Mouse (Mus musculus) CH12.LX (cell line): ENCODE data around the gene Axdnd1. TPM values are rescaled to one million over a fixed set of nuclear protein-coding genes. Genes with fewer than 3 reads are reported as not detected.

ENCODE experiments used
- DNase-seq: peaks from one replicate; pipeline ENCODE4 v3.0.0-alpha.2; 2013; ENCODE audit errors: extremely low read depth
- H3K27ac ChIP-seq: 2 replicates; pipeline ENCODE4 v1.5.1; 2012; ENCODE audit warnings: low read depth, mild to moderate bottlenecking, control low read depth, moderate library complexity; ENCODE audit not compliant: insufficient read depth
- H3K27me3 ChIP-seq: replicated peaks from 2 replicates; pipeline ENCODE3; 2012; ENCODE audit warnings: inconsistent platforms
- H3K36me3 ChIP-seq, 2 experiments: replicated peaks in 1 of 2; 2 replicates each; pipeline versions ENCODE3 to v1.6.1; 2012; ENCODE audit warnings: inconsistent platforms in 1 of 2, low read length in 1 of 2, mild to moderate bottlenecking in 1 of 2, mixed read lengths in 1 of 2, moderate library complexity in 1 of 2; ENCODE audit not compliant: control insufficient read depth in 1 of 2, insufficient read depth in 1 of 2
- H3K4me1 ChIP-seq, 2 experiments: 2 replicates each; pipeline ENCODE4 v1.6.1; 2012; ENCODE audit warnings: inconsistent platforms in 1 of 2, moderate library complexity in 1 of 2; ENCODE audit not compliant: insufficient read depth in 2 of 2, control insufficient read depth in 1 of 2
- H3K4me2 ChIP-seq: 2 replicates; pipeline ENCODE4 v1.6.1; 2012; ENCODE audit warnings: low read depth, mild to moderate bottlenecking, control low read depth; ENCODE audit not compliant: poor library complexity, insufficient read depth, severe bottlenecking
- H3K4me3 ChIP-seq, 3 experiments: fragments of 150-350 bp in 1 of 3; sonication (generic) in 1 of 3; replicated peaks in 1 of 3; 2 replicates each; pipeline versions ENCODE3 to v1.5.1; 2011 to 2012; ENCODE audit warnings: low read depth in 2 of 3, low read length in 2 of 3, mild to moderate bottlenecking in 2 of 3, moderate library complexity in 2 of 3, control low read depth in 1 of 3, improper control_type of control experiment in 1 of 3, inconsistent platforms in 1 of 3, mixed read lengths in 1 of 3; ENCODE audit not compliant: poor library complexity in 1 of 3
- H3K79me2 ChIP-seq: replicated peaks from 2 replicates; pipeline ENCODE4 v1.6.1; 2012; ENCODE audit warnings: mild to moderate bottlenecking, moderate library complexity; ENCODE audit not compliant: control insufficient read depth, poor library complexity, insufficient read depth, severe bottlenecking; ENCODE audit errors: extremely low read depth
- H3K9ac ChIP-seq: 2 replicates; pipeline ENCODE4 v1.6.1; 2012; ENCODE audit warnings: low read depth, mild to moderate bottlenecking, control low read depth, moderate library complexity; ENCODE audit not compliant: insufficient read depth
- H3K9me3 ChIP-seq: replicated peaks from 2 replicates; pipeline ENCODE3; 2012; ENCODE audit warnings: low read length, inconsistent platforms, mixed read lengths
- BHLHE40 ChIP-seq: IDR thresholded peaks from 2 replicates; pipeline ENCODE4 v1.6.1; 2011; ENCODE audit warnings: mild to moderate bottlenecking, low read depth, low read length, improper control_type of control experiment
- CHD1 ChIP-seq: IDR thresholded peaks from 2 replicates; pipeline ENCODE4 v1.6.1; 2012; ENCODE audit warnings: low read depth, low read length, improper control_type of control experiment, inconsistent platforms
- CTCF ChIP-seq, 2 experiments: IDR thresholded peaks in 1 of 2; conservative IDR thresholded peaks in 1 of 2; 2 replicates each; pipeline ENCODE4 v1.5.1; 2011 to 2012; ENCODE audit warnings: low read depth in 2 of 2, low read length in 2 of 2, improper control_type of control experiment in 1 of 2, inconsistent platforms in 1 of 2, mild to moderate bottlenecking in 1 of 2, moderate library complexity in 1 of 2
- E2F4 ChIP-seq: IDR thresholded peaks from 2 replicates; pipeline ENCODE4 v1.6.1; 2011; ENCODE audit warnings: low read depth, low read length, improper control_type of control experiment; ENCODE audit not compliant: insufficient replicate concordance
- ELF1 ChIP-seq: IDR thresholded peaks from 2 replicates; pipeline ENCODE4 v1.6.1; 2014; ENCODE audit warnings: low read depth, mild to moderate bottlenecking, inconsistent platforms, low read length, improper control_type of control experiment
- EP300 ChIP-seq: IDR thresholded peaks from 2 replicates; pipeline ENCODE4 v1.6.1; 2011; ENCODE audit warnings: low read length, improper control_type of control experiment
- GABPA ChIP-seq: IDR thresholded peaks from 2 replicates; pipeline ENCODE4 v1.6.1; 2012; ENCODE audit warnings: low read depth, low read length, improper control_type of control experiment, inconsistent platforms; ENCODE audit not compliant: insufficient replicate concordance
- HCFC1 ChIP-seq: IDR thresholded peaks from 2 replicates; pipeline ENCODE4 v1.6.1; 2012; ENCODE audit warnings: low read depth, mild to moderate bottlenecking, inconsistent platforms, low read length, improper control_type of control experiment
- JUN ChIP-seq: IDR thresholded peaks from 2 replicates; pipeline ENCODE4 v1.6.1; 2011; ENCODE audit warnings: low read depth, mild to moderate bottlenecking, low read length, improper control_type of control experiment, moderate library complexity; ENCODE audit not compliant: insufficient read depth
- JUND ChIP-seq: conservative IDR thresholded peaks from 2 replicates; pipeline ENCODE4 v1.6.1; 2011; ENCODE audit warnings: low read depth, low read length, improper control_type of control experiment
- KAT2A ChIP-seq: IDR thresholded peaks from 2 replicates; pipeline ENCODE4 v1.6.1; 2012; ENCODE audit warnings: low read length, improper control_type of control experiment, inconsistent platforms; ENCODE audit not compliant: insufficient replicate concordance
- MAFK ChIP-seq: IDR thresholded peaks from 2 replicates; pipeline ENCODE4 v1.6.1; 2011; ENCODE audit warnings: low read length, improper control_type of control experiment; ENCODE audit not compliant: insufficient replicate concordance
- MAX ChIP-seq: IDR thresholded peaks from 2 replicates; pipeline ENCODE4 v1.6.1; 2011; ENCODE audit warnings: low read length, improper control_type of control experiment
- MEF2A ChIP-seq: IDR thresholded peaks from 2 replicates; pipeline ENCODE4 v1.6.1; 2014; ENCODE audit warnings: low read depth, mild to moderate bottlenecking, inconsistent platforms, low read length, improper control_type of control experiment, borderline replicate concordance
- MXI1 ChIP-seq: IDR thresholded peaks from 2 replicates; pipeline ENCODE4 v1.6.1; 2011; ENCODE audit warnings: mild to moderate bottlenecking, low read depth, low read length, improper control_type of control experiment
- MYC ChIP-seq: IDR thresholded peaks from 2 replicates; pipeline ENCODE4 v1.6.1; 2011; ENCODE audit warnings: low read depth, mild to moderate bottlenecking, improper control_type of control experiment, low read length
- NELFE ChIP-seq: IDR thresholded peaks from 2 replicates; pipeline ENCODE4 v1.6.1; 2011; ENCODE audit warnings: low read depth, low read length, improper control_type of control experiment
- PAX5 ChIP-seq: IDR thresholded peaks from 2 replicates; pipeline ENCODE4 v1.6.1; 2012; ENCODE audit warnings: low read length, inconsistent platforms, mixed read lengths
- POLR2A ChIP-seq: IDR thresholded peaks from 2 replicates; pipeline ENCODE4 v1.6.1; 2011; ENCODE audit warnings: low read depth, mild to moderate bottlenecking, improper control_type of control experiment, low read length
- SMC3 ChIP-seq: IDR thresholded peaks from 2 replicates; pipeline ENCODE4 v1.6.1; 2011; ENCODE audit warnings: low read depth, low read length, improper control_type of control experiment
- TBP ChIP-seq: conservative IDR thresholded peaks from 2 replicates; pipeline ENCODE4 v1.6.1; 2011; ENCODE audit warnings: low read depth, low read length, improper control_type of control experiment
- USF2 ChIP-seq: conservative IDR thresholded peaks from 2 replicates; pipeline ENCODE4 v1.6.1; 2011; ENCODE audit warnings: low read depth, low read length, improper control_type of control experiment
- ZKSCAN1 ChIP-seq: IDR thresholded peaks from 2 replicates; pipeline ENCODE4 v1.6.1; 2012; ENCODE audit warnings: low read depth, inconsistent platforms, low read length, improper control_type of control experiment, borderline replicate concordance
- ZMIZ1 ChIP-seq: IDR thresholded peaks from 2 replicates; pipeline ENCODE4 v1.6.1; 2012; ENCODE audit warnings: low read depth, mild to moderate bottlenecking, inconsistent platforms, low read length, improper control_type of control experiment
- ZNF384 ChIP-seq: IDR thresholded peaks from 2 replicates; pipeline ENCODE4 v1.6.1; 2012; ENCODE audit warnings: low read depth, low read length, improper control_type of control experiment, inconsistent platforms
- dilution Hi-C: fragments of 300-500 bp; cut with MboI; formaldehyde crosslinking; loops from 2 replicates; pipeline ENCODE4 v1.14.3; 2020; ENCODE audit warnings: low sequenced_read_pairs; ENCODE audit not compliant: extremely low pct_unique_long_range_greater_than_20kb, extremely low pct_ligation_motif_present
- in situ Hi-C: fragments of 300-500 bp; cut with MboI; formaldehyde crosslinking; loops from 3 replicates; pipeline ENCODE4 v1.14.3; 2019; ENCODE audit warnings: low sequenced_read_pairs, low pct_ligation_motif_present, low pct_unique_long_range_greater_than_20kb, mixed read lengths
- polyA plus RNA-seq: library from polyadenylated mRNA; unstranded; fragments of >175 nt; gene quantifications from 2 replicates; pipeline ENCODE4 v1.2.1, GENCODE M21; 2012; ENCODE audit warnings: low read depth; ENCODE audit not compliant: insufficient read length
- total RNA-seq, 2 experiments: library from RNA; depleted of rRNA; stranded (reverse); fragments of 300-350 nt in 1 of 2; fragments of >200 nt in 1 of 2; gene quantifications; 2 replicates each; pipeline ENCODE4 v1.2.3; 2012 to 2014

Gene Axdnd1
- total and polyA plus RNA-seq, 3 experiments = not detected

GRCm38 (mm10) chr1:156461036-156461435, 40.1 kb upstream of the Axdnd1 start:
- no peak overlapping the region for H3K4me2 ChIP-seq
- H3K4me3 ChIP-seq = no peak overlapping the region
- H3K36me3 ChIP-seq = peaks cover 3 to 16% of the 10 kb centered on the region in 2 experiments
- no peak overlapping the region for H3K27ac ChIP-seq
- no peaks in the 10 kb centered on the region; the same call in 1 of the 2 replicates for H3K79me2 ChIP-seq
- H3K9ac ChIP-seq = no peak overlapping the region
- H3K27me3 ChIP-seq = no peaks in the 10 kb centered on the region
- dilution Hi-C loops (no loop called here), in situ Hi-C loops (no loop called here)
- H3K9me3 ChIP-seq = peaks cover 3% of the 10 kb centered on the region
- TF ChIP-seq E2F4 (no peak), NELFE (no peak), JUN (no peak), SMC3 (no peak), HCFC1 (no peak), MAFK (no peak), USF2 (no peak), ZMIZ1 (no peak), KAT2A (no peak), CHD1 (no peak), BHLHE40 (no peak), EP300 (no peak), PAX5 (no peak), ELF1 (no peak), MYC (no peak), ZKSCAN1 (no peak)
- DNase-seq = no peak
- peaks cover 8 to 14% of the 10 kb centered on the region in 2 experiments; a peak in 3 of 4 replicates for H3K4me1 ChIP-seq

GRCm38 (mm10) chr1:156460216-156460615, 39.3 kb upstream of the Axdnd1 start:
- H3K4me3 ChIP-seq = no peak overlapping the region
- in situ Hi-C loops = no loop called here

More at GRCm38 (mm10) chr1:156460216-156460615, 39.3 kb upstream of the Axdnd1 start:
- peaks cover 8 to 16% of the 10 kb centered on the region in 2 experiments; a peak in 3 of 4 replicates for H3K4me1 ChIP-seq
- no peak for DNase-seq
- dilution Hi-C loops = no loop called here
- no peak overlapping the region for H3K4me2 ChIP-seq
- no peaks in the 10 kb centered on the region for H3K27me3 ChIP-seq
- peaks cover 0 to 16% of the 10 kb centered on the region in 2 experiments for H3K36me3 ChIP-seq
- no peaks in the 10 kb centered on the region; the same call in 1 of the 2 replicates for H3K79me2 ChIP-seq
- H3K27ac ChIP-seq = no peak overlapping the region
- TF ChIP-seq TBP (no peak), USF2 (no peak), CTCF (conservative IDR thresholded peaks at IDR 0.05 in 1 of 2, IDR thresholded peaks at IDR 0.05 in 1 of 2; ENCODE audit: low read depth in 2 of 2, low read length in 2 of 2) (no peak), ZNF384 (no peak), MAX (no peak), CHD1 (no peak), ZMIZ1 (no peak), JUND (no peak), POLR2A (no peak), GABPA (no peak), SMC3 (no peak), MXI1 (no peak), E2F4 (no peak), MEF2A (no peak), MYC (no peak)
- TF ChIP-seq, all 38 proteins: peak for 0
- Histone ChIP-seq H3K9ac (no peak overlapping the region), H3K9me3 (no peaks in the 10 kb centered on the region)
